Mouse (Mus musculus): Measurements from ENCODE around the gene Pim1. TPM values are rescaled to one million over a fixed set of nuclear protein-coding genes. Genes with fewer than 3 reads are reported as not detected.

The Pim1 gene
- total and polyA plus RNA-seq, 3 experiments: 75.8 to 178 (median 133) TPM

Other genes starting within 250 kb of the Pim1 start
- 97.2 and 123 TPM in 2 replicates for gene Ppil1, start 226.6 kb upstream of the Pim1 start, total RNA-seq (2012; rRNA removed)
- gene Ppil1, start 226.6 kb upstream of the Pim1 start, total RNA-seq (2014; rRNA removed): 135 and 143 TPM in 2 replicates
- 107 and 110 TPM in 2 replicates for gene Ppil1, start 226.6 kb upstream of the Pim1 start, polyA plus RNA-seq (2012; ENCODE audit: insufficient read length, low read depth)
- 69.1 and 75.1 TPM in 2 replicates for gene BC004004, start 222.0 kb upstream of the Pim1 start, total RNA-seq (2012; rRNA removed)
- gene BC004004, start 222.0 kb upstream of the Pim1 start, total RNA-seq (2014; rRNA removed): 86.1 and 89.1 TPM in 2 replicates
- 60.4 and 67.9 TPM in 2 replicates for gene BC004004, start 222.0 kb upstream of the Pim1 start, polyA plus RNA-seq (2012; ENCODE audit: insufficient read length, low read depth)
- 0.13 TPM in 1 of 2 replicates, not detected in the other for gene Pi16, start 173.1 kb upstream of the Pim1 start, total RNA-seq (2012; rRNA removed)
- gene Pi16, start 173.1 kb upstream of the Pim1 start, total RNA-seq (2014; rRNA removed): not detected in 2 replicates
- gene Pi16, start 173.1 kb upstream of the Pim1 start, polyA plus RNA-seq (2012; ENCODE audit: insufficient read length, low read depth): not detected in 2 replicates
- gene Mtch1, start 142.8 kb upstream of the Pim1 start, total RNA-seq (2012; rRNA removed): 139 and 143 TPM in 2 replicates
- 56.8 and 66.1 TPM in 2 replicates for gene Mtch1, start 142.8 kb upstream of the Pim1 start, total RNA-seq (2014; rRNA removed)
- 102 and 110 TPM in 2 replicates for gene Mtch1, start 142.8 kb upstream of the Pim1 start, polyA plus RNA-seq (2012; ENCODE audit: insufficient read length, low read depth)
- 48.3 and 67.6 TPM in 2 replicates for gene Fgd2, start 129.8 kb upstream of the Pim1 start, total RNA-seq (2012; rRNA removed)
- 41.7 and 41.9 TPM in 2 replicates for gene Fgd2, start 129.8 kb upstream of the Pim1 start, total RNA-seq (2014; rRNA removed)
- gene Fgd2, start 129.8 kb upstream of the Pim1 start, polyA plus RNA-seq (2012; ENCODE audit: insufficient read length, low read depth): 49.2 and 54.4 TPM in 2 replicates
- gene Gm17657, start 58.9 kb downstream of the Pim1 start, total RNA-seq (2012; rRNA removed): 0.21 and 0.50 TPM in 2 replicates
- gene Gm17657, start 58.9 kb downstream of the Pim1 start, total RNA-seq (2014; rRNA removed): not detected in 2 replicates
- gene Gm17657, start 58.9 kb downstream of the Pim1 start, polyA plus RNA-seq (2012; ENCODE audit: insufficient read length, low read depth): 0.16 and 0.20 TPM in 2 replicates
- 6.6 and 7.3 TPM in 2 replicates for gene Tbc1d22b, start 59.0 kb downstream of the Pim1 start, total RNA-seq (2012; rRNA removed)
- 3.1 and 3.8 TPM in 2 replicates for gene Tbc1d22b, start 59.0 kb downstream of the Pim1 start, total RNA-seq (2014; rRNA removed)
- gene Tbc1d22b, start 59.0 kb downstream of the Pim1 start, polyA plus RNA-seq (2012; ENCODE audit: insufficient read length, low read depth): 13.4 and 17.3 TPM in 2 replicates
- gene Tmem217, start 61.6 kb downstream of the Pim1 start, total RNA-seq (2012; rRNA removed): 0.76 and 0.97 TPM in 2 replicates
- gene Tmem217, start 61.6 kb downstream of the Pim1 start, total RNA-seq (2014; rRNA removed): not detected in 2 replicates
- 0.26 TPM in 1 of 2 replicates, not detected in the other for gene Tmem217, start 61.6 kb downstream of the Pim1 start, polyA plus RNA-seq (2012; ENCODE audit: insufficient read length, low read depth)
- 33.7 and 35.4 TPM in 2 replicates for gene Rnf8, start 124.0 kb downstream of the Pim1 start, total RNA-seq (2012; rRNA removed)
- 29.9 and 30.9 TPM in 2 replicates for gene Rnf8, start 124.0 kb downstream of the Pim1 start, total RNA-seq (2014; rRNA removed)
- 38.8 and 41.2 TPM in 2 replicates for gene Rnf8, start 124.0 kb downstream of the Pim1 start, polyA plus RNA-seq (2012; ENCODE audit: insufficient read length, low read depth)
- 4.2 TPM in 2 replicates for gene Gm28043, start 124.1 kb downstream of the Pim1 start, total RNA-seq (2012; rRNA removed)
- 3.6 and 4.1 TPM in 2 replicates for gene Gm28043, start 124.1 kb downstream of the Pim1 start, total RNA-seq (2014; rRNA removed)
- 3.5 and 3.7 TPM in 2 replicates for gene Gm28043, start 124.1 kb downstream of the Pim1 start, polyA plus RNA-seq (2012; ENCODE audit: insufficient read length, low read depth)
- 88.8 and 95.3 TPM in 2 replicates for gene Cmtr1, start 169.8 kb downstream of the Pim1 start, total RNA-seq (2012; rRNA removed)
- gene Cmtr1, start 169.8 kb downstream of the Pim1 start, total RNA-seq (2014; rRNA removed): 96.9 and 105 TPM in 2 replicates
- 135 and 152 TPM in 2 replicates for gene Cmtr1, start 169.8 kb downstream of the Pim1 start, polyA plus RNA-seq (2012; ENCODE audit: insufficient read length, low read depth)
- gene Ccdc167, start 226.3 kb downstream of the Pim1 start, total RNA-seq (2012; rRNA removed): 18.7 and 23.5 TPM in 2 replicates
- 8.8 and 9.1 TPM in 2 replicates for gene Ccdc167, start 226.3 kb downstream of the Pim1 start, total RNA-seq (2014; rRNA removed)
- 12.0 and 15.4 TPM in 2 replicates for gene Ccdc167, start 226.3 kb downstream of the Pim1 start, polyA plus RNA-seq (2012; ENCODE audit: insufficient read length, low read depth)

Measured in CH12.LX (cell line).